Mouse (Mus musculus) kidney, adult 18-20 months (tissue): Measurements from ENCODE around the gene Rab11fip4.
A peak's percentile ranks its signal among the peaks of the same experiment; 100 is the strongest.

ENCODE experiments used
- DNase-seq: peaks from one replicate; pipeline ENCODE4 v3.0.0; 2021

Gene Rab11fip4

GRCm38 (mm10) chr11:79615871-79616270, 24.9 kb downstream of the Rab11fip4 start:
- no peak for DNase-seq

GRCm38 (mm10) chr11:79617991-79618390, 27.0 kb downstream of the Rab11fip4 start:
- no peak for DNase-seq

- DNase-seq = no peak
Observed at GRCm38 (mm10) chr11:79623029-79623428, 32.0 kb downstream of the Rab11fip4 start.

- peak; percentile 80 for DNase-seq
Observed at GRCm38 (mm10) chr11:79624801-79625302, 33.8 kb downstream of the Rab11fip4 start.

- DNase-seq = no peak
Observed at GRCm38 (mm10) chr11:79628716-79629115, 37.7 kb downstream of the Rab11fip4 start.

GRCm38 (mm10) chr11:79629752-79630374, 38.9 kb downstream of the Rab11fip4 start:
- no peak for DNase-seq

GRCm38 (mm10) chr11:79630521-79630920, 39.5 kb downstream of the Rab11fip4 start:
- peak; percentile 41 for DNase-seq

- DNase-seq = no peak
Observed at GRCm38 (mm10) chr11:79633366-79633765, 42.4 kb downstream of the Rab11fip4 start.

- DNase-seq = no peak
Observed at GRCm38 (mm10) chr11:79635661-79636449, 44.8 kb downstream of the Rab11fip4 start.

GRCm38 (mm10) chr11:79636481-79636880, 45.5 kb downstream of the Rab11fip4 start:
- no peak for DNase-seq

- no peak for DNase-seq
Observed at GRCm38 (mm10) chr11:79638691-79639090, 47.7 kb downstream of the Rab11fip4 start.

GRCm38 (mm10) chr11:79640940-79641733, 50.1 kb downstream of the Rab11fip4 start:
- no peak for DNase-seq

GRCm38 (mm10) chr11:79643730-79644129, 52.7 kb downstream of the Rab11fip4 start:
- peak; percentile 80 for DNase-seq

GRCm38 (mm10) chr11:79644717-79645191, 53.7 kb downstream of the Rab11fip4 start:
- DNase-seq = peak; percentile 52

- DNase-seq = no peak
Observed at GRCm38 (mm10) chr11:79646026-79646425, 55.0 kb downstream of the Rab11fip4 start.

GRCm38 (mm10) chr11:79646467-79647070, 55.6 kb downstream of the Rab11fip4 start:
- peak; percentile 78 for DNase-seq

- no peak for DNase-seq
Observed at GRCm38 (mm10) chr11:79647071-79647501, 56.1 kb downstream of the Rab11fip4 start.

- no peak for DNase-seq
Observed at GRCm38 (mm10) chr11:79650359-79650835, 59.4 kb downstream of the Rab11fip4 start.

- no peak for DNase-seq
Observed at GRCm38 (mm10) chr11:79652257-79652656, 61.2 kb downstream of the Rab11fip4 start.

- no peak for DNase-seq
Observed at GRCm38 (mm10) chr11:79652921-79653575, 62.0 kb downstream of the Rab11fip4 start.

- DNase-seq = no peak
Observed at GRCm38 (mm10) chr11:79654407-79654831, 63.4 kb downstream of the Rab11fip4 start.

GRCm38 (mm10) chr11:79655592-79655991, 64.6 kb downstream of the Rab11fip4 start:
- no peak for DNase-seq
